Mouse (Mus musculus) hindbrain, postnatal 0 days (tissue): ENCODE data around the gene Gnl1. TPM values are rescaled to one million over a fixed set of nuclear protein-coding genes. Genes with fewer than 3 reads are reported as not detected.
"Not testable (repeated sequence)": the region's sequence is repeated elsewhere in the genome, so short reads cannot be mapped to it uniquely, and the experiment has no call there.

Experiments
- ATAC-seq: fragments of 200-750 bp; cut with Nextera tagmentation; 2 replicates; pipeline ENCODE4 v1.8.0; 2017; ENCODE audit warnings: mild to moderate bottlenecking, moderate TSS enrichment, moderate library complexity
- DNase-seq: peaks from one replicate; pipeline ENCODE4 v3.0.0-alpha.2; 2015; ENCODE audit warnings: low spot score
- H3K27ac ChIP-seq: fragments of 300-500 bp; sonication (generic); 2 replicates; pipeline ENCODE4 v1.5.1; 2014; ENCODE audit warnings: mild to moderate bottlenecking
- H3K27me3 ChIP-seq: fragments of 300-500 bp; sonication (generic); 2 replicates; pipeline ENCODE4 v1.6.1; 2014; ENCODE audit warnings: low read length, mixed read lengths; ENCODE audit not compliant: insufficient read depth
- H3K36me3 ChIP-seq: fragments of 300-500 bp; sonication (generic); 2 replicates; pipeline ENCODE4 v1.6.1; 2014; ENCODE audit warnings: low read length, mixed read lengths; ENCODE audit not compliant: insufficient read depth
- H3K4me1 ChIP-seq: fragments of 300-500 bp; sonication (generic); 2 replicates; pipeline ENCODE4 v1.6.1; 2014; ENCODE audit warnings: antibody characterized with exemption, low read length, mixed read lengths; ENCODE audit not compliant: insufficient read depth
- H3K4me2 ChIP-seq: fragments of 300-500 bp; sonication (generic); 2 replicates; pipeline ENCODE4 v1.6.1; 2014; ENCODE audit warnings: low read depth, mild to moderate bottlenecking, low read length, moderate library complexity, mixed read lengths
- H3K4me3 ChIP-seq: fragments of 300-500 bp; sonication (generic); 2 replicates; pipeline ENCODE4 v1.5.1; 2014; ENCODE audit warnings: low read length
- H3K9ac ChIP-seq: fragments of 300-500 bp; sonication (generic); replicated peaks from 2 replicates; pipeline ENCODE4 v1.6.1; 2014; ENCODE audit warnings: mild to moderate bottlenecking, low read length, moderate library complexity, mixed read lengths
- H3K9me3 ChIP-seq: fragments of 300-500 bp; sonication (generic); 2 replicates; pipeline ENCODE4 v1.6.1; 2016; ENCODE audit warnings: low read length, mixed read lengths
- CTCF ChIP-seq: IDR thresholded peaks from 2 replicates; pipeline ENCODE4 v1.5.1; 2016; ENCODE audit warnings: antibody characterized with exemption, control low read depth, low read depth
- WGBS: fragments of 180-500 bp; shearing (Covaris S2); extraction: QIAGEN DNeasy Blood & Tissue Kit; methylation state at CpG from one replicate; pipeline ENCODE4 v1.1.7; 2014; 5-methylcytosine and 5-hydroxymethylcytosine counted together
- polyA plus RNA-seq: library from polyadenylated mRNA; unstranded; fragments of >200 nt; fragmentation: Nextera tagmentation; extraction: Ambion mirVana; gene quantifications from 2 replicates; pipeline ENCODE4 v1.2.1, GENCODE M21; 2015
- total RNA-seq: library from RNA; depleted of rRNA; stranded (reverse); fragments of >200 nt; gene quantifications from 2 replicates; pipeline ENCODE4 v1.2.3, GENCODE M21; 2014

Gene Gnl1
- total and polyA plus RNA-seq, 2 experiments from 2014 or later, result 76.2 to 106 TPM

- no peaks in the 10 kb centered on the region for H3K27me3 ChIP-seq
- no peak for TF ChIP-seq CTCF
- H3K9me3 ChIP-seq, result no peaks in the 10 kb centered on the region
- no peak overlapping the region for H3K4me2 ChIP-seq
- no peak overlapping the region for H3K4me3 ChIP-seq
- H3K4me1 ChIP-seq, result no peaks in the 10 kb centered on the region
- 69% methylated on average over 1 of the region's 1 CpGs for WGBS
- H3K27ac ChIP-seq, result no peak overlapping the region
- no peak overlapping the region for H3K9ac ChIP-seq
- no peaks in the 10 kb centered on the region for H3K36me3 ChIP-seq
- ATAC-seq (no peak), DNase-seq (no peak)
Measured at GRCm38 (mm10) chr17:35939941-35940340, 39.7 kb upstream of the Gnl1 start.

DNA sequence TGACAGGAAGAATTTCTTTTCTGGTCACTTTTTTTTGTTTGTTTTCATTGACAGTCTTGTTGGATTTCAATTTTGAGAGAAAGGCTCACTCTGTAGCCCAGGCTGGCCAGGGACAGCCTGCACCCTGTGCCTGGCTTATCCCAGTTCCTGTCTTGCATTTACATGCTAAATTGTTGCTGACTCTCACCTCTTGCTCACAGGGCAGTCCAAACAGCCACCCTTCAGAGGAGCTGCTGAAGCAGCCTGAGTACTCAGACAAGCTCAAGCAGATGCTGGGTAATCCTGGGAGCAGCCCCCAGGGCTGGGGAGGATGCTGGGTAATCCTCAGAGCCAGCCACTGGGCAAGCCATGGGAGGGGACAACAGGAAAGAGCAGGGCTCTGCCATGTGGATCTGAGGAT is 28.7 kb upstream of the Gnl1 start:
- DNase-seq, H3K4me1 ChIP-seq, H3K4me3 ChIP-seq, H3K27me3 ChIP-seq, H3K9ac ChIP-seq, H3K9me3 ChIP-seq, ATAC-seq, H3K36me3 ChIP-seq, H3K27ac ChIP-seq, H3K4me2 ChIP-seq: not testable (repeated sequence)

- not testable (repeated sequence) for H3K4me1 ChIP-seq, H3K4me2 ChIP-seq, H3K27ac ChIP-seq, H3K9me3 ChIP-seq, H3K4me3 ChIP-seq, H3K27me3 ChIP-seq, H3K9ac ChIP-seq, DNase-seq
- 0 out of 2 replicates have a peak, but pooled peaks have one; percentile 41 for ATAC-seq
- WGBS, result 71% methylated on average over 2 of the region's 3 CpGs
- H3K36me3 ChIP-seq, result peaks cover 16% of the 10 kb centered on the region
Measured at GRCm38 (mm10) chr17:35952559-35952958, 27.1 kb upstream of the Gnl1 start.

- no peak overlapping the region for H3K4me3 ChIP-seq
- H3K27ac ChIP-seq, result no peak overlapping the region
- no peak for ATAC-seq
- no peak for TF ChIP-seq CTCF
- H3K27me3 ChIP-seq, result no peaks in the 10 kb centered on the region
- peaks cover 37% of the 10 kb centered on the region for H3K36me3 ChIP-seq
- H3K4me1 ChIP-seq, result no peaks in the 10 kb centered on the region
- no peak for DNase-seq
- H3K4me2 ChIP-seq, result no peak overlapping the region
- no peaks in the 10 kb centered on the region for H3K9me3 ChIP-seq
- 75% methylated on average over 8 of the region's 8 CpGs for WGBS
- H3K9ac ChIP-seq, result no peak overlapping the region
Measured at GRCm38 (mm10) chr17:35954665-35955064, 25.0 kb upstream of the Gnl1 start.

DNA sequence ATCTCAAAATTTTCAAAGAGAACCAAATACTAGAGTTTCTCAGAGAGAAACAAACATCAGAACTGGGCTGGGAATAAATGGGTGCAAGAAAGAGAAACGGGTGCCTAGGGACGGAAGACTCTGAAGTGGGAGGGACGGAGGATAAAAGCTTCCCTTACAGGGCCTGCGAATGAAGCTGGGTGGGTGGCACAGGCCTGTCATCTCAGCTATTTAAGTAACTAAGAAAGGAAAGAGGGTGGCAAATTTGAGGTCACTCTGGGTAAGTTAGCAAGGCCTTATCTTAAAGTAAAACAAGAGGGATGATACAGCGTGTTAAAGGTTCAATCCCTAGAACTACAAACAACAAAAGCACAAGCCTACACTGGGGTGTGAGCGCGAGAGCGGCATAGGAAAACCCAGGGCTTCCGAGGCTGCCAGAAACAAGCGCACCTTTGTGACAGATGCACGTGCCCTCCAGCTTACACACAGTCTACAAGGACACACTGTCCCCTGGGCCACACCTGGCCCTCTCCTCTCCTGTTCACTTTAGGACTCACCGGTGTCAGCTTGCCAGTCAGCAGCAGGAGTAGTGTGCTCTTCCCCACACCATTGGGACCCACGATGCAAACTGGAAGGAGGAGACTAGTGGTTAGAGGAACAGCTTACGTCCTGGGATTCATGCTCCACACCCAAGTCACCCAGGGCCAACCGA is 21.0 kb upstream of the Gnl1 start:
- H3K9ac ChIP-seq, result no peak overlapping the region
- H3K4me2 ChIP-seq, result no peak overlapping the region
- ATAC-seq (no peak), DNase-seq (no peak)
- no peaks in the 10 kb centered on the region for H3K4me1 ChIP-seq
- 96% methylated on average over 15 of the region's 15 CpGs for WGBS
- no peak for TF ChIP-seq CTCF
- H3K4me3 ChIP-seq, result no peak overlapping the region
- H3K27ac ChIP-seq, result no peak overlapping the region
- no peaks in the 10 kb centered on the region for H3K9me3 ChIP-seq
- H3K27me3 ChIP-seq, result no peaks in the 10 kb centered on the region
- peaks cover 74% of the 10 kb centered on the region for H3K36me3 ChIP-seq

- no peaks in the 10 kb centered on the region for H3K27me3 ChIP-seq
- H3K9ac ChIP-seq, result no peak overlapping the region
- no peak overlapping the region for H3K27ac ChIP-seq
- H3K4me3 ChIP-seq, result no peak overlapping the region
- DNase-seq (no peak), ATAC-seq (no peak)
- H3K4me1 ChIP-seq, result 0 out of 2 replicates have a peak, but pooled peaks cover 4% of the 10 kb centered on the region
- 87% methylated on average over 10 of the region's 10 CpGs for WGBS
- no peak for TF ChIP-seq CTCF
- peaks cover 53% of the 10 kb centered on the region for H3K36me3 ChIP-seq
- no peaks in the 10 kb centered on the region for H3K9me3 ChIP-seq
- no peak overlapping the region for H3K4me2 ChIP-seq
Measured at GRCm38 (mm10) chr17:35963279-35963678, 16.4 kb upstream of the Gnl1 start.

GRCm38 (mm10) chr17:35967621-35968020 is 12.0 kb upstream of the Gnl1 start:
- TF ChIP-seq CTCF, result no peak

More at GRCm38 (mm10) chr17:35967621-35968020, 12.0 kb upstream of the Gnl1 start:
- Histone ChIP-seq H3K4me2 (no peak overlapping the region), H3K9ac (no peak overlapping the region), H3K27me3 (no peaks in the 10 kb centered on the region), H3K4me1 (0 out of 2 replicates have a peak, but pooled peaks cover 9% of the 10 kb centered on the region), H3K9me3 (no peaks in the 10 kb centered on the region), H3K36me3 (peaks cover 17% of the 10 kb centered on the region), H3K27ac (no peak overlapping the region), H3K4me3 (no peak overlapping the region)
- DNase-seq (no peak), ATAC-seq (no peak)
- 86% methylated on average over 2 of the region's 2 CpGs for WGBS
